ENCODE assay signal across 8 mouse cellular contexts in the genomic region with DNA sequence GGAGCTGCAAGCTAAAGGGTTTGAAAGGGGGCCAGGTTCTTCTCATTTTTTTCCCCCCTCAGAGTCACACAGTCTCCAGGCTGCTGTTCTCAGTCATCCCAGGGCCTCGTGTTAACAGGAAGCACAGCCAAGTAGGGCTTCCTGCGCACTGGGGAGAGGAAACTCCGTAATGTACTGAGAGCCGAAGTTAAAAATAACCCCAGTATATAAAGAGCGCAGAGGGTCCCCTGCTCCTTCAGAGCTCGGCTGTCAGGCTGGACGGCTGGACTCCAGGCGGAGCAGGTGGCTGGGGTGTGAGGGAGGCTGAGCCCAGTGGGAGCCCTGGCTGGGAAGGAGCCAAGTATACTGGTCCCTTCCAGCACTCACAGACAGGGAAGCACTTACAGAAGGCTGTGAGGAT. TPM values are rescaled to one million over a fixed set of nuclear protein-coding genes. Genes with fewer than 3 reads are reported as not detected.
DNase-seq lines count a peak whose midpoint lies in the region; ATAC-seq and TF ChIP-seq lines count a peak whose summit lies in the region.

No protein-coding gene starts in this region.

- 0 out of 2 replicates have a peak overlapping the region, but pooled peaks have one; percentile 21 for H3K4me2 ChIP-seq in embryonic facial prominence, embryonic 15.5 days (replicated peaks)
- peak overlapping the region; percentile 34 for H3K4me2 ChIP-seq in heart, embryonic 14.5 days (ENCODE audit: low read length)
- peak overlapping the region; percentile 7; the same call in 1 of the 2 replicates for H3K4me2 ChIP-seq in liver, embryonic 15.5 days

- peaks cover 16% of the 10 kb centered on the region for H3K4me1 ChIP-seq in embryonic facial prominence, embryonic 15.5 days
- H3K4me1 ChIP-seq in heart, embryonic 14.5 days (ENCODE audit: control insufficient read depth in 2 of 2, insufficient read depth in 2 of 2, low read length in 2 of 2): peaks cover 17 to 23% of the 10 kb centered on the region in 2 experiments
- no peaks in the 10 kb centered on the region; the same call in 1 of the 2 replicates for H3K4me1 ChIP-seq in liver, embryonic 15.5 days (replicated peaks)
- H3K4me1 ChIP-seq in olfactory bulb, adult 2 months (ENCODE audit: control insufficient read depth, insufficient read depth, low read length): peaks cover 6% of the 10 kb centered on the region

- H3K9ac ChIP-seq in embryonic facial prominence, embryonic 15.5 days: no peak overlapping the region
- H3K9ac ChIP-seq in heart, embryonic 14.5 days (ENCODE audit: low read length): peak overlapping the region; percentile 56
- H3K9ac ChIP-seq in liver, embryonic 15.5 days: no peak overlapping the region

- no peak overlapping the region for H3K4me3 ChIP-seq in embryonic facial prominence, embryonic 15.5 days (replicated peaks)
- H3K4me3 ChIP-seq in heart, embryonic 14.5 days (ENCODE audit: control insufficient read depth in 1 of 2, insufficient read depth in 1 of 2, low read depth in 1 of 2, low read length in 2 of 2): no peak overlapping the region
- no peak overlapping the region for H3K4me3 ChIP-seq in liver, embryonic 15.5 days (replicated peaks)
- no peak overlapping the region for H3K4me3 ChIP-seq in olfactory bulb, adult 2 months (ENCODE audit: insufficient read depth, low read depth, low read length)

- no peak for TF ChIP-seq CTCF in olfactory bulb, adult 2 months (IDR thresholded peaks at IDR 0.05; ENCODE audit: insufficient read depth, low read depth, low read length)

- peak; percentile 79 for DNase-seq in CD4-positive, CD25-positive, alpha-beta regulatory T cell, adult 2 months (ENCODE audit: low read depth, low spot score)
- DNase-seq in adrenal gland, adult 8-10 months: peak; percentile 77
- peak; percentile 70 for DNase-seq in layer of hippocampus, adult 11-12 months (ENCODE audit: low spot score)
- DNase-seq in urinary bladder, postnatal 4 days (ENCODE audit: low spot score in 2 of 2): peak; percentile 73 to 77

- H3K36me3 ChIP-seq in embryonic facial prominence, embryonic 15.5 days: no peaks in the 10 kb centered on the region
- H3K36me3 ChIP-seq in heart, embryonic 14.5 days (ENCODE audit: control insufficient read depth, insufficient read depth, low read length): no peaks in the 10 kb centered on the region
- H3K36me3 ChIP-seq in liver, embryonic 15.5 days (replicated peaks): no peaks in the 10 kb centered on the region

- 35% methylated on average over 8 of the region's 8 CpGs for WGBS in embryonic facial prominence, embryonic 15.5 days
- WGBS in heart, embryonic 14.5 days: 3% methylated on average over 8 of the region's 8 CpGs
- WGBS in liver, embryonic 15.5 days (ENCODE audit: insufficient replicate concordance): 18% methylated on average over 8 of the region's 8 CpGs
- WGBS in olfactory bulb, adult 2 months: 12% methylated on average over 8 of the region's 8 CpGs

- no peaks in the 10 kb centered on the region for H3K27me3 ChIP-seq in embryonic facial prominence, embryonic 15.5 days
- H3K27me3 ChIP-seq in heart, embryonic 14.5 days (ENCODE audit: control insufficient read depth, insufficient read depth, low read length): no peaks in the 10 kb centered on the region
- no peaks in the 10 kb centered on the region for H3K27me3 ChIP-seq in liver, embryonic 15.5 days

- no peak for TF ChIP-seq POLR2A in olfactory bulb, adult 2 months (IDR thresholded peaks at IDR 0.05; ENCODE audit: insufficient read depth, low read depth, low read length)

- H3K9me3 ChIP-seq in embryonic facial prominence, embryonic 15.5 days (replicated peaks): no peaks in the 10 kb centered on the region
- H3K9me3 ChIP-seq in heart, embryonic 14.5 days (ENCODE audit: control insufficient read depth, low read length): no peaks in the 10 kb centered on the region
- H3K9me3 ChIP-seq in liver, embryonic 15.5 days (replicated peaks): no peaks in the 10 kb centered on the region

- ATAC-seq in embryonic facial prominence, embryonic 15.5 days (ENCODE audit: insufficient number of reproducible peaks, low FRiP score, low TSS enrichment, low read depth): peak; percentile 91
- ATAC-seq in heart, embryonic 14.5 days (ENCODE audit: insufficient number of reproducible peaks, insufficient read depth, low FRiP score, low read depth): peak; percentile 95
- peak; percentile 77 for ATAC-seq in liver, embryonic 15.5 days (ENCODE audit: insufficient read depth)

- peak overlapping the region; percentile 86 for H3K27ac ChIP-seq in embryonic facial prominence, embryonic 15.5 days (replicated peaks)
- H3K27ac ChIP-seq in heart, embryonic 14.5 days (replicated peaks in 1 of 2; ENCODE audit: control insufficient read depth in 1 of 2, insufficient read depth in 1 of 2, low read depth in 2 of 2, low read length in 2 of 2): peak overlapping the region; percentile 94 to 96
- peak overlapping the region; percentile 72 for H3K27ac ChIP-seq in liver, embryonic 15.5 days (replicated peaks)
- H3K27ac ChIP-seq in olfactory bulb, adult 2 months (ENCODE audit: insufficient read depth, low read depth, low read length): peak overlapping the region; percentile 57; the same call in 1 of the 2 replicates

RNA-seq across cellular contexts. Expression of gene Gm10282, which starts 9.4 kb away (rescaled TPM):
- 1 to 10 TPM; 4.5 to 9.5 (median 7.9) TPM for total RNA-seq in adrenal gland, adult 8-10 months (2022)
- 22.9 and 33.3 TPM in 2 replicates for polyA plus RNA-seq in embryonic facial prominence, embryonic 15.5 days (2015; fragmentation: Nextera tagmentation; extraction: Ambion mirVana)
- 17.9 and 18.1 TPM in 2 replicates for polyA plus RNA-seq in heart, embryonic 14.5 days (2014; fragmentation: Nextera tagmentation; extraction: Ambion mirVana)
- 4.9 and 7.2 TPM in 2 replicates for polyA plus RNA-seq in liver, embryonic 15.5 days (2015; fragmentation: Nextera tagmentation; extraction: Ambion mirVana)
- polyA plus RNA-seq in olfactory bulb, adult 2 months (2012; ENCODE audit: insufficient read depth, insufficient read length, low replicate concordance, missing spikeins): 407 TPM in 1 of 2 replicates, not detected in the other

RNA-seq across cellular contexts. Expression of gene Klf2, which starts 23.2 kb away (rescaled TPM):
- total RNA-seq in adrenal gland, adult 8-10 months (2022): 10 to 100 TPM; 30.7 to 44.2 (median 36.5) TPM
- polyA plus RNA-seq in embryonic facial prominence, embryonic 15.5 days (2015; fragmentation: Nextera tagmentation; extraction: Ambion mirVana): 12.1 and 15.4 TPM in 2 replicates
- 22.0 and 24.1 TPM in 2 replicates for polyA plus RNA-seq in heart, embryonic 14.5 days (2014; fragmentation: Nextera tagmentation; extraction: Ambion mirVana)
- 2.6 and 3.1 TPM in 2 replicates for polyA plus RNA-seq in liver, embryonic 15.5 days (2015; fragmentation: Nextera tagmentation; extraction: Ambion mirVana)
- not detected in 2 replicates for polyA plus RNA-seq in olfactory bulb, adult 2 months (2012; ENCODE audit: insufficient read depth, insufficient read length, low replicate concordance, missing spikeins)

RNA-seq across cellular contexts. Expression of gene Ap1m1, which starts 55.9 kb away (rescaled TPM):
- 10 to 100 TPM; 51.1 to 67.6 (median 57.4) TPM for total RNA-seq in adrenal gland, adult 8-10 months (2022)
- 109 and 112 TPM in 2 replicates for polyA plus RNA-seq in embryonic facial prominence, embryonic 15.5 days (2015; fragmentation: Nextera tagmentation; extraction: Ambion mirVana)
- 108 TPM in 2 replicates for polyA plus RNA-seq in heart, embryonic 14.5 days (2014; fragmentation: Nextera tagmentation; extraction: Ambion mirVana)
- 57.0 and 61.7 TPM in 2 replicates for polyA plus RNA-seq in liver, embryonic 15.5 days (2015; fragmentation: Nextera tagmentation; extraction: Ambion mirVana)
- not detected in 2 replicates for polyA plus RNA-seq in olfactory bulb, adult 2 months (2012; ENCODE audit: insufficient read depth, insufficient read length, low replicate concordance, missing spikeins)

Comparison
In these comparisons a context has a peak if more than half of its experiments do, and no peak if none do; other contexts are left out.
1. RNA of gene Ap1m1, which starts 55.9 kb away (polyA plus RNA-seq): 109 to 112 TPM in embryonic facial prominence, embryonic 15.5 days, 108 TPM in heart, embryonic 14.5 days and 57.0 to 61.7 TPM in liver, embryonic 15.5 days; not detected in olfactory bulb, adult 2 months; every median in the first group is over 10 times any median in the second.
2. Peak in every context shown above with its lines, with median percentiles within 50 percentile points of each other: DNase-seq, ATAC-seq, H3K27ac ChIP-seq and H3K4me2 ChIP-seq.